Mouse (Mus musculus) frontal cortex, adult 2 months (tissue): ENCODE measurements around the gene Mad1l1. TPM values are rescaled to one million over a fixed set of nuclear protein-coding genes. Genes with fewer than 3 reads are reported as not detected.
A peak's percentile ranks its signal among the peaks of the same experiment; 100 is the strongest.

Experiments used
- DNase-seq, 2 experiments: peaks; one replicate each; pipeline ENCODE4 v3.0.0; 2022; ENCODE audit warnings: low spot score in 1 of 2; ENCODE audit errors: extremely low spot score in 1 of 2
- polyA plus RNA-seq: library from polyadenylated mRNA; depleted of rRNA; stranded (reverse); fragments of >200 nt; gene quantifications from 2 replicates; pipeline ENCODE4 v1.2.3, GENCODE M21; 2012

The Mad1l1 gene
- polyA plus RNA-seq, 1 experiment: 17.9 TPM

DNA sequence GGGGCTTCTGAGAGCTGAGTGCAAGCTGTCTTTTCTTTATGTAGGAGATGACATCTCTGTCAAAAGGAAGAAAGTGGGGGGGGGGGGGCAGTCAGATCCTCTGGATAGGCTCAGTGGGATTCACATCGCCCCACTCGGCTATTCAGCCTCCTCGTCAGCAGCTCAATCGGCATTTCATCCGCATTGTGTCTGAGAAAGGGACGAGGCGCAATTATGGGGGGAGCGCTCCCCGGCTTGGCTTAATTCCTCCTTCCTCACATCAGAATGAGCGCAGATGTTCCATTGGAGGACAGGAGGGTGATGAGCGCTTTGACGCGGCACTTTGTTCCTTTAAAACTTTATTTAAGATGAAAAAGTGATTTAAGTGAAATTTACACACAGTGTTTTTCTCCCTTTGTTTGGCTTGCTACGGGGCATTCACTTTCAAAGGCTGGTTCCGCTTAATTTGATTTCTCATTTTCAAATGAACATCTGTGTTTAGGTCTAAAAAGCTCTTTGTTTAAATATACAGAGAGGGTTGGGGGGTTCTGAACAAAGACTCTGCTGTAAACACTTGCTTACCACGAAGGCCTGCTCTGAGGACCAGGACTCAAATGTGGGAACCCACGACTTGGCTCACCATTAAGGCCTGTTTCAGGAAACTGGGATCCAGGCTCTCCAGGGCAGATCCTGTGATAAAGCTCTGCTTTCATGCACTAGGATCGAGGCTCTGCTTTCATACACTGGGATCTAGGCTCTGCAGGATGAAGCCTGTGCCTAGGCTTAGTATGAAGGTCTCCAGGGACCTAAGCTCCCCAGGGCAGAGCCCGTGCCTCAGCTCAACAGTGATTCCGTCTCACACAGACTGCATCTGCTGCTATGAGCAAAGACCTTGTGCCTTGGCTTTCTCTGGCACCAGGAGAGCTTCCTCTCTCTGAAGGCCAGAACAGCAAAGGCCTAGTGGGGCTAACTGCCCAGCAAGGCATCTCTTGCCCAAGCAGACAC is 98.0 kb downstream of the Mad1l1 start:
- no peak for DNase-seq

DNA sequence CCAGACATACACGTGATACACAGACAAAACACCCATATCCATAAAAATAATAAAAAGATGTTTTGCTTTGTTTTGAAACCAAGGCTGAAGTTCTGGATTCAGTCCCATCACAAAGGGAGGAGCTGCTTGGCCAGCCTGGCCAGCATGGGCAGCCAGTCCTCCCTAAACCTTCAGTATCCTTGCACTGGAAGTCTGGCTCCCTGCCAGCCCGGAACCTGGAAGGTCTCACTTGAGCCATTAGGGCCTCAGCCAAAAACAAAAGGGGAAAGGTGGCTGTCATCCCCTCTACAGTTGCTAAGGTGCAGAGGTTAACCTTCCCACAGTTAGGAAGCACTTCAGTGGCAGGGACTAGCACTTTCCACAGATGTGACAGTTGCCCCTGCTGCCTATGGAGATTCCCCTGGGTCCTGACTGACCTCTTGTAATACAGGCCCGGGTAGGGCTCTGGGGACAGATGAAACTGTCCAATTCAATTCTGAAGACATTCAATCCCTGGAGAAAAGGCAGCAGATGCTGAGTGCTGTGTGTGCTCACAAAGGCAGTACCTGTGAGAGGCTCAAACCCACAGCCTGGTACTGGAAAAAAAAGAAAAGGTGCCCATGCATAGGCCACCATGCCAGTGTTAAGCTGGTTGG is 100.2 kb downstream of the Mad1l1 start:
- DNase-seq: no peak

DNA sequence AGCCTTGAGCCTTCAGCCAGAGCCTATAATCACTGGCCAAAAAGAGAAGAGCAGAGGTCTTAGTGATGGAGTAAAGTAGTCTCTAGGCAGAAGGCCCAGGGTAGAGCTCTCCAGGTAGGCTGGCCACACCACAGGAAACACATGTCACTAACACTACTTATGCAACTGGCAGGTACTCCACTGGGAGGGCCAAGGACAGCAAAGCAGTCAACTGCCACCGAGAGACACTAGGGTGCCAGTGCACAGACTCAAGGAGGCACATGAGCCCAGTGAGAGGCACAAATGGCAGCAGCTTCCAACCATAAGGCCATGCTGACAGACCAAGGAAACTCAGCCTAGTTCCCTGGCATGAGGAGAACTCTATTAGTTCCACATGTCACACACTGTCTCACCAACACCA is 102.1 kb downstream of the Mad1l1 start:
- DNase-seq: no peak

DNA sequence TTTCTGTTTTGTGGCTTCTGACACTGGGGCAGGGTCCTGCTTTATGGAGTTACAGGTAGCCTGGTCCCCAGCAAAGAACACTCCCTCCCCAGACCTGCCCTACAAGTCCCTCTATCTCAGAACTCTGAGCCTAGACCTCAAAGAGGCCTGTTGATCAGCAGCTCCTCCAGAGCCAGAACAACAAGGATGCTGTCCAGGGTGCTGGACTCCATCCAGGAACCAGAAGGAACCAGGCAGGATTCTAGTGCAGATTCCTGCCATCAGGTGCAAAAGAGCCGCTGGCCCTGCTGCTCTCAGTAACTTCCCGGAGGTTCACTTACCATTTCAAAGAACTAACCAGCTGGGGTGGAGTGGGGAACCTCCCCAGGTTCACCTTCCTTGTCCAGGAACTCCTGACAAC is 103.5 kb downstream of the Mad1l1 start:
- DNase-seq: no peak

DNA sequence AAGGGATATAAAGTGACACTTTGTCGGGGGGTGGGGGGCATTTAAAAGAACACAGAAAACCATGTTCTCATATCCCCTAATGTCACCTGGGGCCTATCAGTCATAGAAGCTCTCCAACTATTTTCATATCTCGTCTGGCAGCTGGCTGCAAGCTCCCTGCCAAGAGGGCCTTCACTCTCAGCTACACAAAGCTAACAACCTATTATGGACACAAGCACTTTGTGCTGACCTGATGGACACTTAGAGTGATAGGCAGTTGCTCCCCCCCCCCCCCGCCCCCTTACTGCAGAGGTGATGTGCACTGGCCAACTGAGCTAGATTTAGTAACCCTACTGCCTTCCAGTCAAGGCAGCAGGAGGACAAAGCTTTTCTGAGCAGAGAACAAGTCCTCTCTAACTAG is 104.3 kb downstream of the Mad1l1 start:
- no peak for DNase-seq

DNA sequence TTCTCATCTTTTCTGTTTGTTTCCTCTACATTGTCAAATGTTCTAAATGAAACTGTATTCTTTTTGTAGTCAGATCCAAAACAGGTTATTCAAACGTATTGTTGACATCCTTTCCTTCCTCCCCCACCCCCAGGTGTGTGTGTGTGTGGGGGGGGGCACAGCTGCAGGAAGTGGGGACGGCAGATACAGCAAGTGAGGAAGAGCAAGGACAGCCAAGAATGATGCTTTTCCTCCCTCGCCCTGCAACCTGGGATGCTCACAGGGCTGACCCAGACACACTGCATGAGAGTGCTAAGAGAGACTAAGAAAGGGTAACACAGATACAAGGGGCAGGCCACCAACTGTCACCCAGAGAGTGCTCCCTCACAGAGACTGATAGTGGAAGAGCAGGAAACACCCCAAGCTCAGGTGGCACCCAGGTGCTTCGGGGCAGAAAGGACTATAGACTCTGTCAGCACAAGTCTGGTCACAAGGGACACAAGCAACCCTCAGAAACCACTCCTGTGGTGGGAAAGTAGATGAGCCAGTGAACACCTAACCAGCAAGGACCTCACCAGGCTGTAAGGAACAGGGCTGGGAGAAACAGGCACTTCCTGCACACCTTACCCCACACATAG is 105.8 kb downstream of the Mad1l1 start:
- no peak for DNase-seq

DNA sequence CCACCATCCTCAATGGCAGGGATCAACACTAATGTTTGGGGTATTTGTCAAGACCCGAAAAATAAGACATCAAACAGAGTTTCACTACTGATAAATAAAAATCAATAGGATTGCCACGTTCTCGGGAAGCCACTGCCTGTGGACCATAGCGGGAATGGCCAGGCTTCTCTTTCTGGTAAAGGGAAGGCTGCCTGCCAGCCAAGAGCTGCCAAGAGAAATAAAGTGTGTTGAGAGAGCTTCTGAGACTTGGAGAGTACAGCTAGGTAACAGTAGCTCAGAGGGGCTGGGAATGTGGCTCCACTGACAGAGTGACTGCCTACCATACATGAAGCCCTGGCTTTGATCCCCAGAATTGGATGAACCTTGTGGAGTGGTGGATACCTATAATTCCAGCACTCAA is 108.4 kb downstream of the Mad1l1 start:
- no peak for DNase-seq

DNA sequence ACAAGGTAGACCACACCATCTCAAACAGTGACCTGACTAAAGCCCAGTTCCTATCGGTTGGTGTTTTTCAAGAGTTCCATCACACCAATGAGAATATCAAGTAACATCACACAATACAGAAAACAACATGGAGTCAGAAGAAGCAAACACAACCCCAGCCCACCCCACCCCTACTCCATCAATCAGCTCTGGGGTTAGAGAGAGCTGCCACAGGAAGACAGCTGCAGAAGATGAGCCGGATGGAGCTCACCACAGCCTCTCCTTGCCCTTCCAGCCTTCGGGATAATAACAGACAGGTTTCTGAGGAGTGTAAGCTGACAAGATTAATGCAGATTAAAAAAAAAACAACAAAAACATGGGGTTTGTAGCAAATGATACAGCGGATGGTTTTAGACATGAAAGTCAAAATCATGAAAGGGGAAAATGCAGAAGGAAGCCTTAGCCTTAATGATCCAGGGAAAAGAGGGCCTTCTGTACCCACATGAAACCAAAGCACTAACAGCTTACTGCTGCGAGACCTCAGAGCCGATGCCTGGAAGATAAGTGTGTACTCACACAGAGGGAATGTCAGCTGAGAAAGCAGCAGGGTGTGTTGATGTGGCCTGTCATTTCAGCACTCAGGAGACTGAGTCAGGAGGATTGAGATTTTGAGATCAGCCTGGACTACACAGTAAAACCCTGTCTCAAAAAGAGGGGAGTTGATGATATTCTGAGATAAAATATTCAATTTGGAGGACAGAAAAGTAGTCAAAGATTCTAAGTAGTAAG is 110.8 kb downstream of the Mad1l1 start:
- DNase-seq: no peak

DNA sequence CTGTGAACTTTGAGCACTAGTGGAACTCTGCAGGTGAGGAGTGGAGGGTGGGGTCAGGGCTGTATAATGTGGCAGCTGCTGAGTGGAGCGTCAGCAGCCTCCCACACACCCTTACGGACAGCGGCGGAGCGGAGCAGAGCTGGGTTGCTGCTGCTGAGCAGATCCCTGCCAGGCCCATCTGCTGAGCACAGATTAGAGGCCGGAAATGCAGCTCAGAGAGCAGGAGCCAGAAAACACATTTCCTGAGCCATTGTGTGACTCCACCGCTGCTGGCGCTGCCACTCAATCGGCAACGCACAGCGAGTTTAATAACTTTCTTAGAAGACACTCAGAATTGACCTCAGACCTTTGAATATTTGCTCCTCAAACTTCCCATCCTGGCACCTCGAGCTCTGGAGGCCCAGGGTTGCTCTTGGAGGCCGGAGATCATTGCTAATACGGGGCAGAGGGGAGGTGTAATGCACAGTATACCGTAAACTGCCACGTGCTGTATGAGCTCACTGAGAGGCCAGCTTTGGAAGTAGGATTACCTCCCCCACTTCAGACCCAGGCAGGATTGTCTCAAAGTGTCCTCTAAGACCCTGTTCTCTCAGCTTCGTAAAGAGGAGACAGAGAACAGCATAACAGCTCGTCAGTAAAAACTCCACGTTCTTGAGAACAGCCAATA is 112.5 kb downstream of the Mad1l1 start:
- peak in 1 of 2 experiments; percentile 49 for DNase-seq

DNA sequence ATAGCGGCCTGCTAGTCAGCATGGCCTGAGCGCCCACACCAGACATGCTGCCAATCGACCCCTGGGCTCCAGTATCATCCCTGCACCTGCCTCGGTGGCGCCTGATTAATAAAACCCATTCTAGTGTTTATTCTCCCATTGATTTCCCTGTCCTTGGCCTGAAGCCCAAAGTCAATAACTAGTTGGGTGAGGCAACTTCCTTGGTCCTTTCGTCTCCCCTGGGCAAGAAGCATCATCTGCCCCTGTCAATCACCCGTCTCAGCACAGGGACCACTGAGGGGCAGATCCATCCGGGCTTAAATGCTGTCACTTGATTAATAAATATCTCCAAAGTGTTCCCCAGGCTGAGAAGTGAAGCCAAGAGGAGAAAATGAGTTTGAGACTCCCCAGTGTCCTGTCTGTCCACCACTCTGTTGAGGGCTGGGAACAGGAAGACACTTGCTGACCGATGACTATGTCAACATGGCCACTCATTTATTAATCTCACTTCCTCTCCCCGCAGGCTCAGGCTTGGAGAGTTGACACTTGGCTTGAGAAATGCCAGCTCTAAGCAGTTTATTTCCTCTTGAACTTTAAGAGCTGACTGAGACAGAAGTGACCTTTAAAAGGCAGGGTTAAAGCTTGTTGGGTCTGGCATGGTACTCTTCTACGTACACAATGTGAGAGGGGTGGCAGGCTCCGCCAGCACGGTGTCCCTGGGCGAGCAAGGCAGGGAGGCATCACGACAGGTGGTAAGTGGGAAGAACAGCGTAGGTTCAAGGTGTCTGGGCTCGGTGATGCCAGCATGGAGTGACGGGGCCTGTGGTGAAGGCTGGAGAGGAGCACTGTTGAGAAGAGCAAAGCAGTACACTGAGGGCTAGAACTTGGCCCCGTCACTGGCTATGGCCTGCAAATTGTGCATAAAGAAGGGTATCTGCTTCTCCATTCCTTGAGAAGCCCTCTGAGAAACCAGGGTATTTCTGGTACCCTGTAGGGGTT is 114.3 kb downstream of the Mad1l1 start:
- DNase-seq: no peak

DNA sequence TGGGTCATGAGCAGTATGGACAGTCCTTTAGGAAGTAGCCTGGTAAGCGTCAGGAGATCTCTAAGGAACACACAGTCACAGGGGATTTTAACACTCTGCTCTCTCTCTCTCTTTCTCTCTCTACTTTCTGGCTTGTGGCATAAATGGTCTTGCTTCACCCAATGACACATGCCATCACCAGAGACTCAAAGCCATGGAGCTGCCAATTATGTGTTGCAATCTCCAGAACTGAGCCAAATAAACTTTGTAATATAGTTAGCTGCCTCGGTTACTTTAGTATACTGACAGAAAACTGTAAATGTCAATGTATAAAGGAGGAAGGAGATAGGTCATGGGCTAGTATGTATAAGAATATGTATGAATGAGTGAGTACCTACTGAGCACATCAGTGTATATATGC is 115.4 kb downstream of the Mad1l1 start:
- DNase-seq: no peak

DNA sequence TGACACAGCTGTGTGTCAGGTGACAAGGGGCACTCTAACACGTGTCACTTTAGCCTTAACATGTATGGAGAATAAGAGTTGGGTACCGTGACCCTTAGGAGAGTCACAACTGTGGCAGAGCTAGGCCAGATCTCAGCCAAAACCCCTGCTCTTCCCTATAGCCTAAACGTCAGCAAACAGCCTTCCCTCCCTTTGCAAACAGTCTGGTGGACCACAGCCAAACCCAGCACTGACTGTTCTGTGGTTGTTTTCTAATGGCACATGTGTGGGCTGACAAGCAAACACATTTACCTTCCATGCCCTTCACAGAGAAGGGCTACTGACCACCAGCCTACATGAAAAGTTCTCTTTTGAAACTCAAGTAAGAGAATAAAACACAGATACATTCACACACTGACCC is 116.9 kb downstream of the Mad1l1 start:
- DNase-seq: no peak

DNA sequence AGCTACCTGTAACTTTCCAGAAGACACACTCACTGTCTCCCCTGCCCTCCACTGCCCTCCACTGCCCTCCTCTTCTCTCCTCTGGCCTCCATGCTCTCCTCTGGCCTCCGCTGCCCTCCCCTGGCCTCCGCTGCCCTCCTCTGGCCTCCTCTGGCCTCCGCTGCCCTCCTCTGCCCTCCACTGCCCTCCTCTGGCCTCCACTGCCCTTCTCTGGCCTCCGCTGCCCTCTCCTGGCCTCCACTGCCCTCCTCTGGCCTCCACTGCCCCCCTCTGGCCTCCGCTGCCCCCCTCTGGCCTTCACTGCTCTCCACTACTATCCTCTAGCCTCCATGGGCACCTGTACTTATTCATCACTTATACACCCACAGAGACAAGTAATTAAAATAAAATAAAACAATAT is 117.3 kb downstream of the Mad1l1 start:
- DNase-seq: no peak

DNA sequence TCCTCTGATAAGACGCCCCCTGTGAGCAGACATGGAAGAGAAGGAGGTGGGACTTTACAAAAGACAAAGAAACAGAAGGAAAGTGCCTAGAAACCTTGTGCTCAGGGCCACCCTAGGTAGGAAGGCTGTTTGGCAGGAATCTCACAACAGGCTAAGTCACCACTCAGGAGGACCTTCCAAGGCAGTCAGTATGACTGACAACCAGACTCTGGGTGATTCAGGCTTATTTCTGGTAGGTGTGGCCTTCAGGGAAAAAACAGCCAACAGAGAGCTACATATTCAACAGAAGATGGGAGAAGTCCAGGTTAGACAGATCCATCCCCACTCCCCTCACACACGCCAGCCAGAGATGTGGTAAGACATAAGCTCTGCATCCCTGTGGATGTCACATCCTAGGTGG is 118.9 kb downstream of the Mad1l1 start:
- no peak for DNase-seq

DNA sequence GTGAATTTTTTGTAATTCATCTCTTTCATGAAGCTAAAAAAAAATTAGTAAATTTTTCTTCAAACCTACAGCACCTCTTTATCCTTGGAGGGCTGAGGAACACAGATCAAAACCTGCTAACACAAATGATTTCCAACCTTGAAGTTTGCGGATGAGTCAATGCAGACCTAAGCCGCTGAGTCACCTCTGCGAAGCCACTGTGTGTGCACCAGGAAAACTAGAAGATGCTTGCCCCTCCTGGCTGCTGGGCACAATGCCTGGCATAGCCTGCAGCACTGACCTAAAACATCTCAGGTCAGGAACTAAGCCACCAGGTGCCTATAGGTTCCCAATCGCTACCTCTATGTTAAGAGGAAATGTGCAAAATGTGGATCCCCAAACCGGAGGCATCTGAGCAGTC is 119.8 kb downstream of the Mad1l1 start:
- no peak for DNase-seq

DNA sequence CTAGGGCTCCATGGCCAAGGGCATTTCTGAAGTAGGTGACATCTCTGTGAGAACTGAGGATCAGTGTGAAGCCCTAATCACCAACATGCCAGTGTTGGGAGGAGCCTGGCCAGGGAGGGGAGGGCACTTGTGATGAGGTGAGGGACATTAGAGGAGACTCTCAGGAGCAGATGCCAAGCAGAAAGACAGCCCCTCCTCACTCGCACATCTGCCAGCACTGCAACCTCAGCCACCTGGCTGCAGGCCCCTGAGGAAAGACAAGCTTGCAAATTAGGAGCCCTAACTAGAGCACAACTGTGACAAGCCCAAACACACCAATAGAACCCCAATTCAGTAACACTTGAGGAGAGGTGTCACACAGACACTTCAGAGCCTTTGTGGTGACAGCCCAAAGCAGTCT is 120.2 kb downstream of the Mad1l1 start:
- DNase-seq: no peak

DNA sequence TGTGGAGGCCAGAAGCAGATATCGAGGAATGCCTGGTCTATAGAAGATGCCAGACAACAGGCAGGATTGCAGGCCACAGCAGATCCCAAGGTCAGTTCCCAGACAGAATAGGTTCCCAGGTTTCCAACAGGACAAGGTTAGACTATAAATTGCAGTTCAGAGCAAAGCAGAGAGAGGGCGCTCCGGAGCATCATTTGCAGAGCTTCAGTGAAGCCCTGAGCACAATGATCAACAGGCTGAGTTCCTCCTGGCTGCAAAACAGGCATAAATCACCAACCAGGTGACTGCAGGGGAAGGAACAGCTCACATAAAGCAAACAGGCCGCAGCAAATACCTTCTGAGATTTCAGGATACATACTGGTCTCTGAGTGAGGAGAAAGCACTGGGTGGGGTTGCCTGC is 123.6 kb downstream of the Mad1l1 start:
- peak; percentile 34 to 93 for DNase-seq

DNA sequence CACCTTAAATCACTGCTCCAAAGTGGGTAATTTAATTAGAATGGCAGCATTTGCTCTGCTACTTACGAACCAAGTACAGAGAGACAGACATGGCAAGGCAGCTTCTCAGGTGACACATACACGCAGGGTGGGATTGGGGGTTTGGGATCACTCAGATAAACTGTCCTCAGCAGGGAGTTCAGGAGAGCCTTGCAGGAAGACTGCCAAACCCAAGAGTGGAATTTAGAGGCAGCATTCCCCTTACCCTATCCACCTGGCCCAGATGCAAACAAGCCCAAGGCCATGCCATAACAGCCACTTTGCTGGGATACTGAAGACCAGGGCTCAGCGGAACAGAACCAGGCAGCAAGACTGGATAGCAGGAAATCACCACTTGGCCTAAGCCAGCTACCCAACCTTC is 124.9 kb downstream of the Mad1l1 start:
- DNase-seq: no peak

DNA sequence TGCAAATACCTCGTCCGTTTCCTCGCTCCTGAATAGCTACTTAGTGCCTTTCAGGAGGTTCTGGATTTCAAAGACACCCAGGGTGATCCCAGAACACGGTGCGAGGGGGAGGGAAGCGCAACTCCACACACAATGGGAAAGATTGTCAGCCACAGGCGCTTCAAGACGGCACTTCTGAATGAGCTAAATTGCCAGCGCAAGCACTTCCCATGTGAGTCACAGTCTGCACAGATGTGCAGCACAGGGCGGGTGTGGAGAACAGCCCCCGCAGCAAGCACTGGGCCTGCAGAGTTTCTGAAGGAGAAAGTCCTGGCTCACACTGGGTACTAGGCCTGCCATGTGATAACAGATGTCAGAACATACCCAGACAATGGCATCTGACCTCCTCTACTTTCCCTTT is 127.2 kb downstream of the Mad1l1 start:
- DNase-seq: peak; percentile 81 to 87
